Mouse (Mus musculus): ENCODE results near the gene Lsm2. TPM values are rescaled to one million over a fixed set of nuclear protein-coding genes. Genes with fewer than 3 reads are reported as not detected.
A peak's percentile ranks its signal among the peaks of the same experiment; 100 is the strongest.
"Not testable (repeated sequence)": the region's sequence is repeated elsewhere in the genome, so short reads cannot be mapped to it uniquely, and the experiment has no call there.

Lsm2 gene
- polyA plus RNA-seq, 1 experiment from 2014 or later: 97.9 TPM

DNA sequence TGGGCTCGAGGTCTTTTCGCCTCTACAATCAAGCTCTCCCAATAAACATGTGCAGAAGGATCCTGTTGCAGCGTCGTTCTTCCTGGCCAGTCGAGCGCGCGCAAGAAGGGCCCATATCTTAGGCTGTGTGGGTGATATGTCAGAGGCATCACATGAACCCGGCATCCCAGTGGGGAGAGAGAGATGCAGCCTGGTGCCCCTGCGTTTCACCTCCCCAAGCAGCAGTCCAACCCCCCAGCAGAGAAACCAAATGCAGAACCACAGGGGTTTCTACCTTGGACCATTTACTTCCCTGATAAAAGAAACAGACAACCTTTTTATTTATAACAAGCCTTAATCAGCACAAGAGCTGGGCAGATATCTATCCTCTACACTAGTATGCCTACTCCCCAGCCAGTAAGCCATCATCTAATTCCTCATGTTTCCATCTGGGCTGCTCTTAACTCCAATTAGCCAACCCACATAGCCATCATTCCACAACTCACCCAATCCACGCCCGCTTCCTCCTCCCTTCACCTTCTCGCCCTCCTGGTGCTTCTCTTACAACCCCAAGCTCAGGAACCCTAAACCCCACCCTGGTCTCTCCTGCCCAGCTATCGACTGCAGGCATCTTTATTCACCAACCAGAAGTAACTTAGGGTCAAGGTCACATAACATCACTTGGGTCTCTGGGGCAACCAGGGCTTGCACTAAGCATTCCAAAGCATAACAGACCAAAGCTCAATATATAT lies 14.9 kb downstream of the Lsm2 start:
- no peak for ATAC-seq (ENCODE audit: low FRiP score)
- no peaks in the 10 kb centered on the region for H3K9me3 ChIP-seq (replicated peaks)
- no peak overlapping the region for H3K9ac ChIP-seq (replicated peaks)
- no peaks in the 10 kb centered on the region for H3K27me3 ChIP-seq (replicated peaks)
- no peak overlapping the region for H3K4me2 ChIP-seq
- peaks cover 8% of the 10 kb centered on the region for H3K4me1 ChIP-seq
- no peak overlapping the region for H3K4me3 ChIP-seq (replicated peaks)
- WGBS: 90% methylated on average over 12 of the region's 14 CpGs
- H3K27ac ChIP-seq (replicated peaks): no peak overlapping the region
- H3K36me3 ChIP-seq: 0 out of 2 replicates have a peak, but pooled peaks cover under 1% of the 10 kb centered on the region

DNA sequence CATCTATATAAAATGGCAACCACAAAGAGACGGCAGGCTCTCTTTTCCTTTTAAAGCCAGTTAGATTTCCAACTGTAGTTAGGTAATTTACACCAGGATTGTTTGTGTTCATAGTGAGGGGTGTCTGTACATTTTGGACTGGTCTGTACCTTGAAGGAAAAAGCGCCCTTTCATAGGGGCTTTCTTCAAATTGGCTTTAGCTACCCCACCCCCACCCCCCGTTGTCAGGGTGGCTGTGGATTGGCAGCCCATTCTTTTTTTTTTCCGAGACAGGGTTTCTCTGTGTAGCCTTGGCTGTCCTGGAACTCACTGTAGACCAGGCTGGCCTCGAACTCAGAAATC lies 15.5 kb downstream of the Lsm2 start:
- 82% methylated on average over 5 of the region's 5 CpGs for WGBS
- H3K4me3 ChIP-seq (replicated peaks): no peak overlapping the region
- no peaks in the 10 kb centered on the region for H3K9me3 ChIP-seq (replicated peaks)
- no peak overlapping the region for H3K9ac ChIP-seq (replicated peaks)
- H3K27ac ChIP-seq (replicated peaks): no peak overlapping the region
- H3K27me3 ChIP-seq (replicated peaks): no peaks in the 10 kb centered on the region
- no peak for ATAC-seq (ENCODE audit: low FRiP score)
- no peaks in the 10 kb centered on the region for H3K36me3 ChIP-seq
- H3K4me2 ChIP-seq: no peak overlapping the region
- H3K4me1 ChIP-seq: peaks cover 14% of the 10 kb centered on the region

- peaks cover 30% of the 10 kb centered on the region for H3K4me1 ChIP-seq
- H3K27me3 ChIP-seq (replicated peaks): no peaks in the 10 kb centered on the region
- H3K4me2 ChIP-seq: peak overlapping the region; percentile 99; the same call in 1 of the 2 replicates
- WGBS: 91% methylated on average over 15 of the region's 15 CpGs
- ATAC-seq (ENCODE audit: low FRiP score): no peak
- no peaks in the 10 kb centered on the region for H3K36me3 ChIP-seq
- no peak overlapping the region for H3K9ac ChIP-seq (replicated peaks)
- no peak overlapping the region for H3K27ac ChIP-seq (replicated peaks)
- H3K4me3 ChIP-seq (replicated peaks): no peak overlapping the region
- no peaks in the 10 kb centered on the region for H3K9me3 ChIP-seq (replicated peaks)
Observed at GRCm38 (mm10) chr17:34998526-34999430, 17.1 kb downstream of the Lsm2 start.

DNA sequence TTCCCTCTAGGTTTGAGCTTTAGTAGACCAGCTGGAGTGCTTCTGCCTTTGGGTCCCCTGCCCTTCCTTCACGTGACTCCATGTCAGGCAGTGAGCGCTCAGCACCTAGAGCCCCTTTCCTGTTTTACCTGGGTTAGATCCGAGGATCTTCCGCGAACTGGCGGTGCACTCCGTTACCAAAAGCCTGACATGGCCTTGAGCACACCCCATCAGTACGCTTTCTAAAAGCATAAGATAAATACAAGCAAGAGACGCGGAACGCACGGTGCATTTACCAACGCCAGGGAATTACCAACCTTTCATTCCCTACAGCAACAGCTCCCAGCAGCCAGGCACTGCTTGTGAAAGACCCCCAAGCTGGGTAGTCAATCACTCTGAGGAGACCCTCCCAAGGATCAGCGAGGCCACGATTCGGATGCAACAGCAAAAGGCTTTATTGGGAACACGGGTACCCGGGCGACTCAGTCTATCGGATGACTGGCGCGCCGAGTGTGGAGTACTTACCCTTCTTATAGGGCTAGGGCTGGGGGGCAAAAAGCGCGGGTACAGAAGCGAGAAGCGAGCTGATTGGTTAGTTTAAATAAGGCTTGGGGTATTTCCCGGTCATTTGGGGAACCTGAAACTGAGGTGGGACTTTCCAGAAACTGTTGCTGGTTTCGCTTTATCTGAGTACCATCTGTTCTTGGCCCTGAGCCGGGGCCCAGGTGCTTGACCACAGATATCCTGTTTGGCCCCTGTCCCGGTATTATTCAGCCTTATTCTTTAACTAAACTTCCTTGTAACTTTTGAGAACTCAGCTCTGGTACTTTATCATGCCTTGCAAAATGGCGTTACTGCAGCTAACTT lies 18.4 kb downstream of the Lsm2 start:
- Histone ChIP-seq H3K4me2 (peak overlapping the region; percentile 99), H3K4me1 (peaks cover 30% of the 10 kb centered on the region), H3K9ac (replicated peaks) (peak overlapping the region; percentile 96), H3K27ac (replicated peaks) (peak overlapping the region; percentile 95), H3K36me3 (peaks cover 11% of the 10 kb centered on the region), H3K4me3 (replicated peaks) (peak overlapping the region; percentile 91)
- H3K27me3 ChIP-seq (replicated peaks); H3K9me3 ChIP-seq (replicated peaks); ATAC-seq (ENCODE audit: low FRiP score): not testable (repeated sequence)
- 25% methylated on average over 29 of the region's 32 CpGs for WGBS

GRCm38 (mm10) chr17:35000717-35001451 lies 19.2 kb downstream of the Lsm2 start, which contains the start of gene Vars:
Gene Vars (plus strand): TSS chr17:35000987.
- under 1% methylated on average over 81 of the region's 83 CpGs for WGBS
- H3K27ac ChIP-seq (replicated peaks): peak within 1 kb of the TSS; percentile 95

GRCm38 (mm10) chr17:35001452-35002152 lies 19.9 kb downstream of the Lsm2 start:
- ATAC-seq (ENCODE audit: low FRiP score): peak; percentile 32
- H3K36me3 ChIP-seq: peaks cover 24% of the 10 kb centered on the region
- H3K27me3 ChIP-seq (replicated peaks): no peaks in the 10 kb centered on the region
- H3K4me2 ChIP-seq: peak overlapping the region; percentile 99
- H3K4me3 ChIP-seq (replicated peaks): peak overlapping the region; percentile 91
- peak overlapping the region; percentile 95 for H3K27ac ChIP-seq (replicated peaks)
- peak overlapping the region; percentile 96 for H3K9ac ChIP-seq (replicated peaks)
- under 1% methylated on average over 35 of the region's 35 CpGs for WGBS
- H3K9me3 ChIP-seq (replicated peaks): no peaks in the 10 kb centered on the region
- H3K4me1 ChIP-seq: peaks cover 30% of the 10 kb centered on the region

More at GRCm38 (mm10) chr17:35000717-35001451, 19.2 kb downstream of the Lsm2 start, which contains the start of gene Vars:
- Histone ChIP-seq H3K9me3 (replicated peaks) (no peaks in the 10 kb centered on the region), H3K9ac (replicated peaks) (peak within 1 kb of the TSS; percentile 96), H3K4me2 (peak within 1 kb of the TSS; percentile 99), H3K4me1 (peaks cover 30% of the 10 kb centered on the region), H3K36me3 (peaks cover 19% of the 10 kb centered on the region), H3K27me3 (replicated peaks) (no peaks in the 10 kb centered on the region), H3K4me3 (replicated peaks) (peak within 1 kb of the TSS; percentile 91)
- ATAC-seq (ENCODE audit: low FRiP score): peak; percentile 89

DNA sequence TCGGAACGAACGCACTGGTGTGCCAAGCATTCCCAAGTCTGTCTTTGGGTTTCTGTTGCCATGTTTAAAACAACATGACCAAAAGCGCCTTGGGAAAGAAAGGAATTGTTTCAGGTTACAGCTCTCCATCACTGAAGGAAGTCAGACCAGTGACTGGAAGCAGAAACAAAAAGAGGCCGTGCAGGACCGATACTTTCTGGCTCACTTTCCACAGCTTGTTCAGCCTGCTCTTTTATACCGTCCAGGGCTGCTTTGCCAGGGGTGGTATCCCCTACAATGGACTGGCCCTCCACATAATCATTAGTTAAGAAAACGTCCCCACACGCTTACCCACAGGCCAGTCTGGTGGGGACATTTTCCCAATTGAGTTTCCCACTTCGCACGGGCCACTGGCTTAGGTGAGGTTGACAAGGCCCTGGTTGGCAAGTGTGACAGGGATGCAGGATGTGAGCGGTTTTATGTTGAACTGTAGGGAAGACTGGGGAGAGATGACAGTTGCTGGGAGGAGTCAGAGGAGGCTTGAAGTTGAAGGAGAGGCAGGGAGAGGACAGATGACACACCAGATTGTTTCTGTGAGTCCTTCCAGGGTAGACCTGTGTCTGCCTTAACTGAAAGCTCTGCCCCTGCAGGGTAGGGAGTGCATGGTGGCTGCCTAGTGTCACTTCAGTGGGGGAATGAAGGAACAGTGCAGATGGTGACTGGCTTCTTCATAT lies 20.6 kb downstream of the Lsm2 start:
- peaks cover 30% of the 10 kb centered on the region for H3K4me1 ChIP-seq
- peak overlapping the region; percentile 96 for H3K9ac ChIP-seq (replicated peaks)
- no peak for ATAC-seq (ENCODE audit: low FRiP score)
- H3K9me3 ChIP-seq (replicated peaks): no peaks in the 10 kb centered on the region
- WGBS: 12% methylated on average over 12 of the region's 12 CpGs
- peak overlapping the region; percentile 91 for H3K4me3 ChIP-seq (replicated peaks)
- peak overlapping the region; percentile 99 for H3K4me2 ChIP-seq
- no peaks in the 10 kb centered on the region for H3K27me3 ChIP-seq (replicated peaks)
- H3K36me3 ChIP-seq: peaks cover 26% of the 10 kb centered on the region
- peak overlapping the region; percentile 95 for H3K27ac ChIP-seq (replicated peaks)

- Histone ChIP-seq H3K4me2 (peak overlapping the region; percentile 99), H3K27me3 (replicated peaks) (no peaks in the 10 kb centered on the region), H3K9me3 (replicated peaks) (no peaks in the 10 kb centered on the region), H3K4me3 (replicated peaks) (no peak overlapping the region), H3K27ac (replicated peaks) (no peak overlapping the region), H3K4me1 (peaks cover 30% of the 10 kb centered on the region), H3K36me3 (peaks cover 33% of the 10 kb centered on the region), H3K9ac (replicated peaks) (0 out of 2 replicates have a peak overlapping the region, but pooled peaks have one; percentile 96)
- no peak for ATAC-seq (ENCODE audit: low FRiP score)
- 76% methylated on average over 9 of the region's 9 CpGs for WGBS
Observed at GRCm38 (mm10) chr17:35003022-35003838, 21.6 kb downstream of the Lsm2 start.

GRCm38 (mm10) chr17:35004075-35004717 lies 22.5 kb downstream of the Lsm2 start:
- H3K27me3 ChIP-seq (replicated peaks): no peaks in the 10 kb centered on the region
- no peak overlapping the region for H3K9ac ChIP-seq (replicated peaks)
- 95% methylated on average over 17 of the region's 17 CpGs for WGBS
- no peaks in the 10 kb centered on the region for H3K9me3 ChIP-seq (replicated peaks)
- H3K36me3 ChIP-seq: peaks cover 42% of the 10 kb centered on the region
- H3K27ac ChIP-seq (replicated peaks): no peak overlapping the region
- H3K4me3 ChIP-seq (replicated peaks): no peak overlapping the region
- no peak for ATAC-seq (ENCODE audit: low FRiP score)
- H3K4me2 ChIP-seq: no peak overlapping the region
- peaks cover 30% of the 10 kb centered on the region for H3K4me1 ChIP-seq
